Mouse (Mus musculus) kidney, embryonic 14.5 days (tissue): ENCODE results near the gene AC134908.4. TPM values are rescaled to one million over a fixed set of nuclear protein-coding genes. Genes with fewer than 3 reads are reported as not detected.

Experiments used
- ATAC-seq: fragments of 200-750 bp; cut with Nextera tagmentation; 2 replicates; pipeline ENCODE4 v1.8.0; 2017; ENCODE audit warnings: moderate number of reproducible peaks, mild to moderate bottlenecking, moderate TSS enrichment, moderate library complexity; ENCODE audit not compliant: low FRiP score, low TSS enrichment
- H3K27ac ChIP-seq: fragments of 300-500 bp; sonication (generic); 2 replicates; pipeline ENCODE4 v1.5.1; 2014; ENCODE audit warnings: low read depth, mild to moderate bottlenecking, low read length, moderate library complexity, mixed read lengths
- H3K27me3 ChIP-seq: fragments of 300-500 bp; sonication (generic); 2 replicates; pipeline ENCODE4 v1.6.1; 2014; ENCODE audit warnings: mild to moderate bottlenecking, low read length; ENCODE audit not compliant: control insufficient read depth, insufficient read depth
- H3K36me3 ChIP-seq: fragments of 300-500 bp; sonication (generic); 2 replicates; pipeline ENCODE4 v1.6.1; 2014; ENCODE audit warnings: low read length, mixed read lengths; ENCODE audit not compliant: control insufficient read depth, insufficient read depth
- H3K4me1 ChIP-seq: fragments of 300-500 bp; sonication (generic); 2 replicates; pipeline ENCODE4 v1.6.1; 2014; ENCODE audit warnings: low read length, mixed read lengths; ENCODE audit not compliant: control insufficient read depth, insufficient read depth
- H3K4me2 ChIP-seq: fragments of 300-500 bp; sonication (generic); replicated peaks from 2 replicates; pipeline ENCODE4 v1.6.1; 2014; ENCODE audit warnings: low read depth, mild to moderate bottlenecking, low read length
- H3K4me3 ChIP-seq: fragments of 300-500 bp; sonication (generic); 2 replicates; pipeline ENCODE4 v1.5.1; 2014; ENCODE audit warnings: mild to moderate bottlenecking, low read length
- H3K9ac ChIP-seq: fragments of 300-500 bp; sonication (generic); 2 replicates; pipeline ENCODE4 v1.6.1; 2014; ENCODE audit warnings: low read depth, mild to moderate bottlenecking, low read length, moderate library complexity
- H3K9me3 ChIP-seq: fragments of 300-500 bp; sonication (generic); 2 replicates; pipeline ENCODE4 v1.6.1; 2016; ENCODE audit warnings: low read length; ENCODE audit not compliant: control insufficient read depth
- WGBS: fragments of 180-500 bp; shearing (Covaris S2); extraction: QIAGEN DNeasy Blood & Tissue Kit; methylation state at CpG from one replicate; pipeline ENCODE4 v1.1.7; 2014; 5-methylcytosine and 5-hydroxymethylcytosine counted together
- polyA plus RNA-seq: library from polyadenylated mRNA; unstranded; fragments of >200 nt; fragmentation: Nextera tagmentation; extraction: Ambion mirVana; gene quantifications from 2 replicates; pipeline ENCODE4 v1.2.1, GENCODE M21; 2014

AC134908.4 gene
- polyA plus RNA-seq, 1 experiment from 2014 or later = not detected

GRCm38 (mm10) chr17:25801029-25801428 lies 5.6 kb upstream of the AC134908.4 start:
- no peak overlapping the region for H3K27ac ChIP-seq

GRCm38 (mm10) chr17:25796951-25797369 lies 1.5 kb upstream of the AC134908.4 start, which contains the start of gene Metrn:
Gene Metrn, minus strand, starts transcription at chr17:25797136.
- H3K9me3 ChIP-seq = no peaks in the 10 kb centered on the region
- peak within 1 kb of the TSS; percentile 99 for H3K4me2 ChIP-seq
- ATAC-seq = peak; percentile 75
- H3K9ac ChIP-seq = peak within 1 kb of the TSS; percentile 78
- under 1% methylated on average over 31 of the region's 35 CpGs for WGBS
- H3K27ac ChIP-seq = peak within 1 kb of the TSS; percentile 47; the same call in 1 of the 2 replicates
- H3K27me3 ChIP-seq = no peaks in the 10 kb centered on the region
- H3K4me3 ChIP-seq = peak within 1 kb of the TSS; percentile 85
- H3K4me1 ChIP-seq = peaks cover 41% of the 10 kb centered on the region
- H3K36me3 ChIP-seq = peaks cover 6% of the 10 kb centered on the region

More at GRCm38 (mm10) chr17:25801029-25801428, 5.6 kb upstream of the AC134908.4 start:
- Histone ChIP-seq H3K4me3 (no peak overlapping the region), H3K4me1 (peaks cover 4% of the 10 kb centered on the region), H3K4me2 (no peak overlapping the region), H3K36me3 (no peaks in the 10 kb centered on the region), H3K9me3 (no peaks in the 10 kb centered on the region), H3K27me3 (no peaks in the 10 kb centered on the region; the same call in 1 of the 2 replicates), H3K9ac (no peak overlapping the region)
- WGBS = 9% methylated on average over 6 of the region's 6 CpGs
- peak; percentile 43; the same call in 1 of the 2 replicates for ATAC-seq

- Histone ChIP-seq H3K27ac (peak overlapping the region; percentile 47; the same call in 1 of the 2 replicates), H3K27me3 (no peaks in the 10 kb centered on the region), H3K36me3 (peaks cover 6% of the 10 kb centered on the region), H3K9me3 (no peaks in the 10 kb centered on the region), H3K9ac (peak overlapping the region; percentile 78), H3K4me1 (peaks cover 43% of the 10 kb centered on the region), H3K4me3 (peak overlapping the region; percentile 85), H3K4me2 (peak overlapping the region; percentile 99)
- WGBS = under 1% methylated on average over 37 of the region's 37 CpGs
- ATAC-seq = 0 out of 2 replicates have a peak, but pooled peaks have one; percentile 0
These were observed 832 bp upstream of the AC134908.4 start for GRCm38 (mm10) chr17:25796211-25796771.

GRCm38 (mm10) chr17:25794998-25795397 lies 461 bp downstream of the AC134908.4 start:
- no peaks in the 10 kb centered on the region for H3K27me3 ChIP-seq
- peaks cover 6% of the 10 kb centered on the region for H3K36me3 ChIP-seq
- H3K4me1 ChIP-seq = peaks cover 50% of the 10 kb centered on the region
- peak overlapping the region; percentile 7; the same call in 1 of the 2 replicates for H3K27ac ChIP-seq
- H3K9me3 ChIP-seq = no peaks in the 10 kb centered on the region
- WGBS = 74% methylated on average over 17 of the region's 17 CpGs
- no peak overlapping the region; the same call in 1 of the 2 replicates for H3K4me3 ChIP-seq
- 0 out of 2 replicates have a peak overlapping the region, but pooled peaks have one; percentile 78 for H3K9ac ChIP-seq
- ATAC-seq = no peak
- H3K4me2 ChIP-seq = peak overlapping the region; percentile 99

- H3K4me1 ChIP-seq = peaks cover 50% of the 10 kb centered on the region
- H3K27ac ChIP-seq = peak overlapping the region; percentile 37; the same call in 1 of the 2 replicates
These were observed 1.3 kb downstream of the AC134908.4 start for GRCm38 (mm10) chr17:25794197-25794596.

GRCm38 (mm10) chr17:25792615-25793014 lies 2.8 kb downstream of the AC134908.4 start, which contains the start of gene Fam173a:
Gene Fam173a, minus strand, starts transcription at chr17:25792901.
- H3K9me3 ChIP-seq = no peaks in the 10 kb centered on the region
- H3K4me2 ChIP-seq = peak within 1 kb of the TSS; percentile 92
- H3K27ac ChIP-seq = peak within 1 kb of the TSS; percentile 99
- peak within 1 kb of the TSS; percentile 82 for H3K9ac ChIP-seq
- under 1% methylated on average over 14 of the region's 14 CpGs for WGBS
- H3K4me3 ChIP-seq = peak within 1 kb of the TSS; percentile 89
- peaks cover 50% of the 10 kb centered on the region for H3K4me1 ChIP-seq
- H3K36me3 ChIP-seq = peaks cover 21% of the 10 kb centered on the region
- H3K27me3 ChIP-seq = no peaks in the 10 kb centered on the region
- peak; percentile 63 for ATAC-seq

More at GRCm38 (mm10) chr17:25794197-25794596, 1.3 kb downstream of the AC134908.4 start:
- Histone ChIP-seq H3K9me3 (no peaks in the 10 kb centered on the region), H3K9ac (no peak overlapping the region), H3K4me3 (no peak overlapping the region; the same call in 1 of the 2 replicates), H3K4me2 (no peak overlapping the region), H3K36me3 (peaks cover 14% of the 10 kb centered on the region), H3K27me3 (no peaks in the 10 kb centered on the region)
- 81% methylated on average over 13 of the region's 13 CpGs for WGBS
- no peak for ATAC-seq

GRCm38 (mm10) chr17:25791843-25792527 lies 3.5 kb downstream of the AC134908.4 start:
- H3K4me3 ChIP-seq = peak overlapping the region; percentile 89
- H3K36me3 ChIP-seq = peaks cover 23% of the 10 kb centered on the region
- H3K9ac ChIP-seq = peak overlapping the region; percentile 82
- H3K27ac ChIP-seq = peak overlapping the region; percentile 99
- ATAC-seq = peak; percentile 28
- no peaks in the 10 kb centered on the region for H3K9me3 ChIP-seq
- H3K4me2 ChIP-seq = peak overlapping the region; percentile 92
- WGBS = under 1% methylated on average over 45 of the region's 45 CpGs
- no peaks in the 10 kb centered on the region for H3K27me3 ChIP-seq
- H3K4me1 ChIP-seq = peaks cover 50% of the 10 kb centered on the region

GRCm38 (mm10) chr17:25791320-25791842 lies 4.1 kb downstream of the AC134908.4 start:
- 30% methylated on average over 19 of the region's 19 CpGs for WGBS
- Histone ChIP-seq H3K9ac (peak overlapping the region; percentile 82), H3K4me1 (peaks cover 49% of the 10 kb centered on the region), H3K9me3 (no peaks in the 10 kb centered on the region), H3K4me2 (peak overlapping the region; percentile 92), H3K36me3 (peaks cover 23% of the 10 kb centered on the region), H3K27me3 (no peaks in the 10 kb centered on the region), H3K27ac (peak overlapping the region; percentile 99; the same call in 1 of the 2 replicates), H3K4me3 (peak overlapping the region; percentile 89)
- ATAC-seq = peak; percentile 26; the same call in 1 of the 2 replicates
